Mouse (Mus musculus): ENCODE data around the gene Igfbp7. TPM values are rescaled to one million over a fixed set of nuclear protein-coding genes. Genes with fewer than 3 reads are reported as not detected.
"Not testable (repeated sequence)": the region's sequence is repeated elsewhere in the genome, so short reads cannot be mapped to it uniquely, and the experiment has no call there.

Igfbp7 gene
- 100 to 1,000 TPM; 435 to 466 TPM for total RNA-seq (2021)

GRCm38 (mm10) chr5:77407341-77408298, at the start of gene Igfbp7:
Gene Igfbp7, minus strand, starts transcription at chr5:77408041.
- DNase-seq = peak; percentile 83 to 84
- intact Hi-C loops (cut with DNase I) = loop anchor here (5.0 kb wide), 2 partner anchors 50 to 95 kb away; partner anchors contain the start of genes Noa1 and Polr2b

GRCm38 (mm10) chr5:77452103-77452502, 44.3 kb upstream of the Igfbp7 start:
- no peak for DNase-seq
- intact Hi-C loops (cut with DNase I) = no loop called here

- intact Hi-C loops (cut with DNase I) = no loop called here
- no peak for DNase-seq
Measured at GRCm38 (mm10) chr5:77449531-77449930, 41.7 kb upstream of the Igfbp7 start.

GRCm38 (mm10) chr5:77445431-77445830, 37.6 kb upstream of the Igfbp7 start:
- intact Hi-C loops (cut with DNase I) = no loop called here
- DNase-seq = no peak

- intact Hi-C loops (cut with DNase I) = no loop called here
- no peak for DNase-seq
Measured at GRCm38 (mm10) chr5:77443889-77444573, 36.2 kb upstream of the Igfbp7 start.

- DNase-seq = no peak
- intact Hi-C loops (cut with DNase I) = no loop called here
Measured at GRCm38 (mm10) chr5:77442856-77443623, 35.2 kb upstream of the Igfbp7 start.

- no peak for DNase-seq
- intact Hi-C loops (cut with DNase I) = no loop called here
Measured at GRCm38 (mm10) chr5:77436308-77436707, 28.5 kb upstream of the Igfbp7 start.

GRCm38 (mm10) chr5:77434060-77434459, 26.2 kb upstream of the Igfbp7 start:
- DNase-seq = no peak
- intact Hi-C loops (cut with DNase I) = no loop called here

- intact Hi-C loops (cut with DNase I) = no loop called here
- DNase-seq = peak; percentile 25 to 29
Measured at GRCm38 (mm10) chr5:77433561-77433960, 25.7 kb upstream of the Igfbp7 start.

GRCm38 (mm10) chr5:77433119-77433518, 25.3 kb upstream of the Igfbp7 start:
- DNase-seq = no peak
- intact Hi-C loops (cut with DNase I) = no loop called here

GRCm38 (mm10) chr5:77432446-77432845, 24.6 kb upstream of the Igfbp7 start:
- intact Hi-C loops (cut with DNase I) = no loop called here
- DNase-seq = no peak

- intact Hi-C loops (cut with DNase I) = no loop called here
- no peak for DNase-seq
Measured at GRCm38 (mm10) chr5:77431068-77431467, 23.2 kb upstream of the Igfbp7 start.

- DNase-seq = no peak
- intact Hi-C loops (cut with DNase I) = no loop called here
Measured at GRCm38 (mm10) chr5:77430471-77430870, 22.6 kb upstream of the Igfbp7 start.

GRCm38 (mm10) chr5:77430049-77430448, 22.2 kb upstream of the Igfbp7 start:
- DNase-seq = no peak
- intact Hi-C loops (cut with DNase I) = no loop called here

- peak in 1 of 2 experiments; percentile 7 for DNase-seq
Measured at GRCm38 (mm10) chr5:77428526-77428925, 20.7 kb upstream of the Igfbp7 start.

GRCm38 (mm10) chr5:77427986-77428385, 20.1 kb upstream of the Igfbp7 start:
- intact Hi-C loops (cut with DNase I) = no loop called here
- DNase-seq = peak; percentile 19 to 29

More at GRCm38 (mm10) chr5:77428526-77428925, 20.7 kb upstream of the Igfbp7 start:
- intact Hi-C loops (cut with DNase I) = no loop called here

- DNase-seq = no peak
- intact Hi-C loops (cut with DNase I) = no loop called here
Measured at GRCm38 (mm10) chr5:77425721-77426500, 18.1 kb upstream of the Igfbp7 start.

GRCm38 (mm10) chr5:77419537-77419936, 11.7 kb upstream of the Igfbp7 start:
- DNase-seq = not testable (repeated sequence)

GRCm38 (mm10) chr5:77416058-77416457, 8.2 kb upstream of the Igfbp7 start:
- no peak for DNase-seq
- intact Hi-C loops (cut with DNase I) = no loop called here

More at GRCm38 (mm10) chr5:77419537-77419936, 11.7 kb upstream of the Igfbp7 start:
- intact Hi-C loops (cut with DNase I) = not testable (repeated sequence)

- intact Hi-C loops (cut with DNase I) = loop anchor here (5.0 kb wide), 2 partner anchors 51 to 96 kb away; partner anchors contain the start of genes Noa1 and Polr2b
- no peak for DNase-seq
Measured at GRCm38 (mm10) chr5:77408530-77408929, 689 bp upstream of the Igfbp7 start.

Data from heart, postnatal 10 days (tissue).